Mouse (Mus musculus) left cerebral cortex, adult 11 months (tissue): ENCODE results near the gene Slco3a1.

ENCODE experiments used
- DNase-seq: peaks from one replicate; pipeline ENCODE4 v3.0.0; 2022; ENCODE audit warnings: low spot score

Slco3a1 gene

GRCm38 (mm10) chr7:74286531-74286930, 268.0 kb downstream of the Slco3a1 start:
- no peak for DNase-seq

GRCm38 (mm10) chr7:74280371-74280770, 274.2 kb downstream of the Slco3a1 start:
- no peak for DNase-seq

- no peak for DNase-seq
Observed at GRCm38 (mm10) chr7:74279356-74279755, 275.2 kb downstream of the Slco3a1 start.

GRCm38 (mm10) chr7:74270089-74270394, 284.5 kb downstream of the Slco3a1 start:
- no peak for DNase-seq

- no peak for DNase-seq
Observed at GRCm38 (mm10) chr7:74269283-74270088, 285.1 kb downstream of the Slco3a1 start.

- no peak for DNase-seq
Observed at GRCm38 (mm10) chr7:74266511-74267168, 287.9 kb downstream of the Slco3a1 start.

GRCm38 (mm10) chr7:74256291-74256690, 298.3 kb downstream of the Slco3a1 start:
- no peak for DNase-seq

- DNase-seq = no peak
Observed at GRCm38 (mm10) chr7:74252066-74252465, 302.5 kb downstream of the Slco3a1 start.

- no peak for DNase-seq
Observed at GRCm38 (mm10) chr7:74241236-74241635, 313.3 kb downstream of the Slco3a1 start.

- DNase-seq = no peak
Observed at GRCm38 (mm10) chr7:74240459-74241172, 314.0 kb downstream of the Slco3a1 start.
